Mouse (Mus musculus): ENCODE data around the gene Arfgef3. TPM values are rescaled to one million over a fixed set of nuclear protein-coding genes. Genes with fewer than 3 reads are reported as not detected.
"Not testable (repeated sequence)": the region's sequence is repeated elsewhere in the genome, so short reads cannot be mapped to it uniquely, and the experiment has no call there.

The Arfgef3 gene
- polyA plus RNA-seq, 1 experiment from 2014 or later, result 4.0 TPM

DNA sequence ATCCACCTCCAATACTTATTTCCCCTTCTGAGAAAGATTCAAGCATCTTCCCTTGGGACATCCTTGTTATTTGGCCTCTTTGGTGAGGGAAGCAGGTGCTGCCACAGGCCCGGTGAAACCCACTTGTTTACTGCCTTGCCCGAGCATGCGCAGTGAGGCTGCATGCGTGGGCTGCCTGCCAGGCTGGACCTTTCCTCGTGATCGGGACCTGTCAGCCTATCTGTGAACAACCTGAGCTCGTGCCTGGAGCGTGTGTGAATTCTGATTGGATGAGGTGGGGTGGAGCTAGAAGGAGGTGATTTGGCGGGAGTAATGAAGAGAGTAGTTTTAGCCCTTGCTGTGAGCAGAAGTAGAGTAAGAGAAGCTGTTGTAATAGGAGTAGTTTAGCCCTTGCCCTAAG lies 184.7 kb downstream of the Arfgef3 start:
- H3K36me3 ChIP-seq; H3K27me3 ChIP-seq; H3K27ac ChIP-seq; H3K9me3 ChIP-seq; H3K9ac ChIP-seq (replicated peaks); H3K4me1 ChIP-seq (replicated peaks); H3K4me2 ChIP-seq (replicated peaks); ATAC-seq; H3K4me3 ChIP-seq (replicated peaks): not testable (repeated sequence)
- 88% methylated on average over 9 of the region's 9 CpGs for WGBS

- peak overlapping the region; percentile 67 for H3K4me2 ChIP-seq (replicated peaks)
- peak overlapping the region; percentile 14; the same call in 1 of the 2 replicates for H3K27ac ChIP-seq
- no peaks in the 10 kb centered on the region for H3K36me3 ChIP-seq
- peaks cover 15% of the 10 kb centered on the region for H3K4me1 ChIP-seq (replicated peaks)
- peak overlapping the region; percentile 43 for H3K4me3 ChIP-seq (replicated peaks)
- peak overlapping the region; percentile 54; the same call in 1 of the 2 replicates for H3K9ac ChIP-seq (replicated peaks)
- no peaks in the 10 kb centered on the region for H3K9me3 ChIP-seq
- WGBS, result 2% methylated on average over 35 of the region's 35 CpGs
- peaks cover 16% of the 10 kb centered on the region; the same call in 1 of the 2 replicates for H3K27me3 ChIP-seq
- peak; percentile 43 for ATAC-seq
Measured at GRCm38 (mm10) chr10:18549321-18550216, 194.2 kb downstream of the Arfgef3 start.

- Histone ChIP-seq H3K4me2 (replicated peaks) (no peak overlapping the region), H3K9me3 (no peaks in the 10 kb centered on the region), H3K4me1 (replicated peaks) (peaks cover 15% of the 10 kb centered on the region), H3K36me3 (no peaks in the 10 kb centered on the region), H3K4me3 (replicated peaks) (no peak overlapping the region), H3K9ac (replicated peaks) (no peak overlapping the region), H3K27ac (no peak overlapping the region), H3K27me3 (peaks cover 16% of the 10 kb centered on the region; the same call in 1 of the 2 replicates)
- WGBS, result 88% methylated on average over 4 of the region's 4 CpGs
- ATAC-seq, result no peak
Measured at GRCm38 (mm10) chr10:18547381-18547780, 196.4 kb downstream of the Arfgef3 start.

- Histone ChIP-seq H3K9ac (replicated peaks) (peak within 1 kb of the TSS; percentile 83), H3K4me3 (replicated peaks) (peak within 1 kb of the TSS; percentile 62), H3K9me3 (no peaks in the 10 kb centered on the region), H3K36me3 (no peaks in the 10 kb centered on the region), H3K27ac (no peak within 1 kb of the TSS), H3K27me3 (peaks cover 16% of the 10 kb centered on the region; the same call in 1 of the 2 replicates), H3K4me2 (replicated peaks) (peak within 1 kb of the TSS; percentile 86), H3K4me1 (replicated peaks) (peaks cover 15% of the 10 kb centered on the region)
- ATAC-seq, result peak; percentile 91
- under 1% methylated on average over 22 of the region's 22 CpGs for WGBS
Measured at GRCm38 (mm10) chr10:18545813-18546235, 197.9 kb downstream of the Arfgef3 start, which contains the start of gene Hebp2. Gene Hebp2, minus strand, starts transcription at chr10:18546076.

DNA sequence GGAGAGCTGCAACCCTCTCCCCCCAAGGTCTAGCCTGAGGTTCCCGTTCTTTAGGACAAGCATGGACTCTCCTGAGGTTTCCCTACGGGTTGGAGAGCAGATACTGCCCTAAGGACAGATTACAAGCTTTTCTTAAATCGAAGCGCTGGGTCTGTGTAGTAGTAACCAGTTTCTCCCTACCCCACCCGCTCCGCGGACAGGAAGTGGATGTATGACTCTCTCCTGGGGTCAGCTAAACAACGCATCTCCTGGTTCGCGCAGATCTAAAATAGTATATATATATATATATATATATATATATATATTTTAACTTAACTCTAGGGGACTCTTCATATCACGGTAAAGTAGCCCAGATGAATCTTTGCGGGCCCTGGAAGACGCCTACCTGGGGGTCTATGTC lies 198.4 kb downstream of the Arfgef3 start:
- no peak overlapping the region for H3K27ac ChIP-seq

DNA sequence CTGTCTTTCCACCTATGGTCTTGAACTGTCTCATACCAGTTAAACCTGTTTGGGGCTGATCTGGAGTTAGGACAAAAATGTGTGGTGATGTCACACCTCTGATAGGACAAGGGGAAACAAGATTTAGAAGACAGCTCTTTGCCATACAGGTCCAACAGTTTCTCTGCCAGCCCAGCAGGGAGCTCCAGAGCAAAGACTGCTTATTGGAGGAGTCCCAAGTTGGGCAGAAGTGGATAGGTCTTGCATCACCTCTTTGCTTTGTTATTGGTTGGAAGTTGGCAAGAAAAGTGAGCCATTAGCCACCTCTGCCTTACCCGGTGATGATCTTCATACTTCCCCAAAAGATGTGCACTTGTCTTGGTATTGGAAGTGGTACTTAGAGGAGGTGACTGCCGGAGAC lies 206.9 kb downstream of the Arfgef3 start:
- WGBS, result 98% methylated on average over 2 of the region's 2 CpGs
- Histone ChIP-seq H3K9ac (replicated peaks) (no peak overlapping the region), H3K9me3 (no peaks in the 10 kb centered on the region), H3K27ac (no peak overlapping the region), H3K27me3 (no peaks in the 10 kb centered on the region), H3K4me1 (replicated peaks) (no peaks in the 10 kb centered on the region), H3K4me2 (replicated peaks) (no peak overlapping the region), H3K4me3 (replicated peaks) (no peak overlapping the region), H3K36me3 (peaks cover 19% of the 10 kb centered on the region)
- no peak for ATAC-seq

More for the DNA sequence above, 198.4 kb downstream of the Arfgef3 start:
- Histone ChIP-seq H3K4me1 (replicated peaks) (peaks cover 15% of the 10 kb centered on the region), H3K36me3 (no peaks in the 10 kb centered on the region), H3K9ac (replicated peaks) (peak overlapping the region; percentile 83), H3K4me2 (replicated peaks) (peak overlapping the region; percentile 86), H3K27me3 (peaks cover 16% of the 10 kb centered on the region; the same call in 1 of the 2 replicates), H3K9me3 (no peaks in the 10 kb centered on the region), H3K4me3 (replicated peaks) (peak overlapping the region; percentile 62)
- peak; percentile 15 for ATAC-seq
- 8% methylated on average over 13 of the region's 13 CpGs for WGBS

DNA sequence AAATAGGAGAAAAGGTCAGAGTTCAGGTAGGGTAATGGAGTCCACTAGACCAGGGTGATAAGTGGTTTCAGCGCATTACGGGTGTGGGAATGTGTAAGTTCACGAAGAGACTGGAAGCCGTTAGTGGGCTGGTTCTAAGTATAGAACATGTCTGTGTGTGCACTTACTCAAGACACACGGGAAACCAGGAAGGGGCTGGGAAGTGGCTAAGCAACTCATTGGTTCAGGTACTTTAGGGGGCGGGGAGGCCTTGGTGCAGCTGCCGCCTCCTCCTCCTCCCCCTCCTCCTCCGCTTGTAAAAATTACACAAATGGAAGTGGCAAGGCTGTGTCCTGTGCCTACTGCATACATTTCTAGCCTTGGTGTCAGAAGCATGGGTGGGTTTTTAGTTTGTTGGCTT lies 211.5 kb downstream of the Arfgef3 start:
- no peak overlapping the region for H3K27ac ChIP-seq
- 77% methylated on average over 8 of the region's 8 CpGs for WGBS
- no peak for ATAC-seq
- no peaks in the 10 kb centered on the region for H3K27me3 ChIP-seq
- H3K36me3 ChIP-seq, result peaks cover 32% of the 10 kb centered on the region
- H3K9me3 ChIP-seq, result no peaks in the 10 kb centered on the region
- no peak overlapping the region for H3K4me2 ChIP-seq (replicated peaks)
- H3K4me3 ChIP-seq (replicated peaks), result no peak overlapping the region
- no peaks in the 10 kb centered on the region for H3K4me1 ChIP-seq (replicated peaks)
- no peak overlapping the region for H3K9ac ChIP-seq (replicated peaks)

Other genes starting within 250 kb of the Arfgef3 start
- gene Hebp2, start 197.9 kb downstream of the Arfgef3 start, polyA plus RNA-seq (2015; fragmentation: Nextera tagmentation; extraction: Ambion mirVana), result 7.6 TPM in 2 replicates
- gene Gm4922, start 42.8 kb upstream of the Arfgef3 start, polyA plus RNA-seq (2015; fragmentation: Nextera tagmentation; extraction: Ambion mirVana), result 0.17 and 0.28 TPM in 2 replicates
- gene Perp, start 101.1 kb upstream of the Arfgef3 start, polyA plus RNA-seq (2015; fragmentation: Nextera tagmentation; extraction: Ambion mirVana), result 1.6 and 2.6 TPM in 2 replicates

Measured in midbrain, embryonic 13.5 days (tissue).